Mouse (Mus musculus) heart, postnatal 25 days (tissue): ENCODE measurements around the gene Atp7b. TPM values are rescaled to one million over a fixed set of nuclear protein-coding genes. Genes with fewer than 3 reads are reported as not detected.

Experiments used
- DNase-seq: peaks from one replicate; pipeline ENCODE4 v3.0.0; 2022; ENCODE audit warnings: low spot score
- intact Hi-C: fragments of 180-260 bp; cut with DNase I; formaldehyde crosslinking; loops from one replicate; pipeline ENCODE4 v1.15.1; 2025
- total RNA-seq, 2 experiments: library from RNA; stranded (reverse); gene quantifications; 2 replicates each; pipeline ENCODE4 v1.2.3; 2021

Gene Atp7b
- total RNA-seq, 2 experiments from 2014 or later: 0.08 to 0.11 TPM

DNA sequence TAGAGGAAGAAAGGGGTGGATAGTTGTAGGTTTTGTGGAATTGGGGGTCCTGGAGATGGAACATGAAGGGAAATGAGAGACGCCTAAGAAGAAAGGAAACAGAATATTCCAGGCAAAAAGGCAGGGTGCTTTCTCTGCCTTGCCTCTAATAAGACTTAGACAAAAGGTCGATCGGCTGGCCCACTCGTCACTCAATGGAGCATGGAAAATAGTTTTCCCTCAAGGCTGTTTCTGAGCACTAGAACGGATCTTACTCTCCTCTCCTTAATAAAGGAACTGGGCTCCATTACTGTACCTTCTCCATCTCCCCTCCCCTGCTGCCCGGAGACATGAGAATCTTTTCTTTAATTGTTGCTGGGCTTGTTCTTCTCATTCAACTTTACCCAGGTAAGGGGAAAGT, 113.6 kb downstream of the Atp7b start, which contains the start of gene Defb13:
TSS of gene Defb13 (plus strand) at position 301 of the 400 bp plus-strand sequence.
- DNase-seq: no peak
- intact Hi-C loops: no loop called here

Other genes with a start within 250 kb of the Atp7b start
- gene Defb50, start 236.8 kb downstream of the Atp7b start, total RNA-seq: not detected
- gene Defb2, start 220.4 kb downstream of the Atp7b start, total RNA-seq: not detected
- gene Defb10, start 201.4 kb downstream of the Atp7b start, total RNA-seq: not detected
- not detected for gene Defb9, start 174.9 kb downstream of the Atp7b start, total RNA-seq
- not detected for gene Defb11, start 153.9 kb downstream of the Atp7b start, total RNA-seq
- not detected for gene Defb15, start 127.6 kb downstream of the Atp7b start, total RNA-seq
- gene Defb35, start 122.0 kb downstream of the Atp7b start, total RNA-seq: not detected
- not detected for gene Defb13, start 113.5 kb downstream of the Atp7b start, total RNA-seq
- gene Fam90a1a, start 101.6 kb downstream of the Atp7b start, total RNA-seq: not detected
- not detected for gene Ccdc70, start 90.5 kb downstream of the Atp7b start, total RNA-seq
- 1 to 10 TPM; 7.6 to 8.3 TPM for gene Alg11, start 416 bp upstream of the Atp7b start, total RNA-seq
- not detected for gene Nek5, start 64.7 kb upstream of the Atp7b start, total RNA-seq
- gene Nek3, start 106.1 kb upstream of the Atp7b start, total RNA-seq: 1 to 10 TPM; 1.7 to 2.3 TPM
- under 1 TPM; 0.65 to 0.67 TPM for gene Ckap2, start 125.5 kb upstream of the Atp7b start, total RNA-seq
- gene Vps36, start 132.5 kb upstream of the Atp7b start, total RNA-seq: 10 to 100 TPM; 27.4 to 27.7 TPM
- 1 to 10 TPM; 5.4 to 6.2 TPM for gene Thsd1, start 167.0 kb upstream of the Atp7b start, total RNA-seq
- not detected for gene Tpte, start 223.1 kb upstream of the Atp7b start, total RNA-seq